Mouse (Mus musculus) bone marrow, adult 2 months (tissue): Measurements from ENCODE around the gene Lingo4.

Experiments used
- CTCF ChIP-seq: fragments of 200-500 bp; IDR thresholded peaks from 2 replicates; pipeline ENCODE4 v1.5.1; 2011; ENCODE audit warnings: low read length, control low read depth; ENCODE audit not compliant: control insufficient read depth, insufficient read depth
- POLR2A ChIP-seq: fragments of 200-500 bp; IDR thresholded peaks from 2 replicates; pipeline ENCODE4 v1.6.1; 2011; ENCODE audit warnings: low read depth, mild to moderate bottlenecking, control low read depth, low read length, borderline replicate concordance; ENCODE audit not compliant: control insufficient read depth

- no peak for TF ChIP-seq CTCF
- TF ChIP-seq POLR2A: no peak
Measured at GRCm38 (mm10) chr3:94375146-94375545, 23.2 kb upstream of the Lingo4 start.
